Mouse (Mus musculus) CD4-positive helper T cell, adult 2 months (primary cell): Measurements from ENCODE around the gene Cars.

ENCODE experiments used
- DNase-seq: peaks from one replicate; pipeline ENCODE4 v3.0.0-alpha.2; 2012; ENCODE audit warnings: low read depth, missing footprints, low spot score

The Cars gene

GRCm38 (mm10) chr7:143511335-143511712 lies 88.6 kb downstream of the Cars start:
- no peak for DNase-seq

DNA sequence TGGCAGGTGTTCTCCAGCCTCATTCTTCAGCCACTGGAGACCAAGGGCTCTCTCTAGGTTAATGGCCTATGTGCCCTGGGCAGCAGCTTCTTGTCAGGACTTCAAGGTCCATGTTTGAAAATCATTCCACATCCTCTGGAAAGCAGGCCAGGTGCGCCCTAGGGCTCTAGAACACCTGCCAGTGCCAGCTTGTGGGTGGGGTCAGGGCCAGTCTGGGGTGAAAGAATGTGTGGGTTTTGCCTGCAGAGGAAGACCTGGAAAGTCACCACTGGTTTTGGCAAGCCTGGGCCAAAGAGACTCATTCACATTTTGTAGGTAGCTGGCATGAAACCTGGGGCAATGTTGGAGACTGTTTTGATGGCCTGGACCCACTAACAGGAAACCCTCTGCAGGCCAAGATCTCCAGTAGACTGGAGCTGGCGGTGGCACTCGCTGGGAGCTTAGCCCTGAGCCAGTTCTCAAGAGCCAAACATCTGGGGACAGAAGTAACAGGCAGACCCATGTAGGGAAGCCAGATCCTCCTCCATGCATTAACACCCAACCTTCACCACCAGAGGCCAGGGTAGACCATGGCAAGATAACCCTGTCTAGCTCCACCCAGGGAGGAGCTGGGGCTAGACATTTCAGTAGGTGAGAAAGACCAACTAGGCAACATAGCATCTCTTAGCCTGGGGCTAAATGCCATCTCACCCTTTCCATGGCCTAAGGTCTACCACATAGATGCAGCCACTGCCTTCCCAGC lies 89.1 kb downstream of the Cars start:
- no peak for DNase-seq

DNA sequence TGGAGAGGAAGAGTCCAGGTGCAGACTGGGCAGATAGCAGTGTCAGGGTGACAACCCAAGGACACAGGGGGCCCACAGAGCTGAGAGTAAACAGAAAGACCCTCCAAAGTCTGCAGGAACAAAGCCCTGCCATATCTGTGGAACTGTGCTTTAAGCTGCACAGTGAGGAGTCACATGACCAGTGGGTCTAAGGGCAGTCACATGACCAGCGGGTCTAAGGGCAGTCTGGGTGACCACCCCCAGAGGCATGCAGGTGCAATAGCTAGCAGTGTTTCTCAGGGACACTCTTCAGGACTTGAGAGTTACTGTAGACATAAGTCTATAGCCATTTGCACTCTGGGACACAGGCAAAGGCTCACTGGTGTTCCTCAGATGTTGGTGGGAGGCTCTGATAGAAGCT lies 90.3 kb downstream of the Cars start:
- DNase-seq: no peak
